Mouse (Mus musculus) gastrocnemius, postnatal 14 days (tissue): ENCODE results near the gene Cast. TPM values are rescaled to one million over a fixed set of nuclear protein-coding genes. Genes with fewer than 3 reads are reported as not detected.
A peak's percentile ranks its signal among the peaks of the same experiment; 100 is the strongest.

Experiments used
- DNase-seq: peaks from one replicate; pipeline ENCODE4 v3.0.0; 2021; ENCODE audit warnings: mixed read lengths
- intact Hi-C: fragments of 180-260 bp; cut with DNase I; formaldehyde crosslinking; loops from one replicate; pipeline ENCODE4 v1.15.1; 2025; ENCODE audit warnings: low total_unique reads
- long read RNA-seq, 2 experiments: library from polyadenylated mRNA; stranded (forward); transcript quantifications; one replicate each; pipeline ENCODE4 v2.0.0; 2021
- total RNA-seq, 2 experiments: library from RNA; stranded (reverse); gene quantifications; 2 replicates each; pipeline ENCODE4 v1.2.3; 2021

Cast gene
- total RNA-seq = 10 to 100 TPM; 77.0 to 83.3 TPM
- long read RNA-seq, experiment 1, full-length matches to known transcripts = 42 of 84 reads
- long read RNA-seq, experiment 1, partial matches to known transcripts = 8 of 84 reads
- long read RNA-seq, experiment 1, other reads (novel, unspliced or antisense) = 34 of 84 reads
- long read RNA-seq, experiment 2, full-length matches to known transcripts = 46 of 89 reads
- long read RNA-seq, experiment 2, partial matches to known transcripts = 7 of 89 reads
- long read RNA-seq, experiment 2, other reads (novel, unspliced or antisense) = 36 of 89 reads

GRCm38 (mm10) chr13:74808152-74808929, at the start of gene Cast:
Cast (minus strand) TSS chr13:74808810.
- DNase-seq = peak; percentile 69
- intact Hi-C loops = no loop called here

GRCm38 (mm10) chr13:74854338-74855047, 45.9 kb upstream of the Cast start:
- intact Hi-C loops = loop anchor here (5.0 kb wide), 1 partner anchor 217 kb away; the partner anchor contains the start of gene Erap1
- DNase-seq = peak; percentile 54

GRCm38 (mm10) chr13:74850823-74851222, 42.2 kb upstream of the Cast start:
- no peak for DNase-seq
- intact Hi-C loops = loop anchor here (5.0 kb wide), 1 partner anchor 214 kb away; the partner anchor contains the start of gene Erap1

- DNase-seq = no peak
- intact Hi-C loops = no loop called here
Observed at GRCm38 (mm10) chr13:74845886-74846285, 37.3 kb upstream of the Cast start.

GRCm38 (mm10) chr13:74834543-74834942, 25.9 kb upstream of the Cast start:
- intact Hi-C loops = no loop called here

GRCm38 (mm10) chr13:74822095-74822494, 13.5 kb upstream of the Cast start:
- intact Hi-C loops = no loop called here
- DNase-seq = no peak

More at GRCm38 (mm10) chr13:74834543-74834942, 25.9 kb upstream of the Cast start:
- DNase-seq = no peak

GRCm38 (mm10) chr13:74815753-74816152, 7.1 kb upstream of the Cast start:
- intact Hi-C loops = no loop called here
- no peak for DNase-seq

GRCm38 (mm10) chr13:74807446-74808151, 1.0 kb downstream of the Cast start:
- intact Hi-C loops = no loop called here
- DNase-seq = peak; percentile 86

GRCm38 (mm10) chr13:74806934-74807333, 1.7 kb downstream of the Cast start:
- DNase-seq = no peak
- intact Hi-C loops = no loop called here

- intact Hi-C loops = no loop called here
- no peak for DNase-seq
Observed at GRCm38 (mm10) chr13:74794435-74794834, 14.2 kb downstream of the Cast start.

- intact Hi-C loops = no loop called here
- no peak for DNase-seq
Observed at GRCm38 (mm10) chr13:74787681-74788080, 20.9 kb downstream of the Cast start.

GRCm38 (mm10) chr13:74772151-74772550, 36.5 kb downstream of the Cast start:
- intact Hi-C loops = no loop called here
- no peak for DNase-seq

GRCm38 (mm10) chr13:74770480-74770879, 38.1 kb downstream of the Cast start:
- DNase-seq = peak; percentile 93
- intact Hi-C loops = no loop called here

- no peak for DNase-seq
- intact Hi-C loops = no loop called here
Observed at GRCm38 (mm10) chr13:74769871-74770270, 38.7 kb downstream of the Cast start.

- intact Hi-C loops = no loop called here
- DNase-seq = no peak
Observed at GRCm38 (mm10) chr13:74767186-74767585, 41.4 kb downstream of the Cast start.

GRCm38 (mm10) chr13:74762741-74763140, 45.9 kb downstream of the Cast start:
- no peak for DNase-seq
- intact Hi-C loops = no loop called here

- no peak for DNase-seq
- intact Hi-C loops = no loop called here
Observed at GRCm38 (mm10) chr13:74759152-74759551, 49.5 kb downstream of the Cast start.

GRCm38 (mm10) chr13:74743219-74743618, 65.4 kb downstream of the Cast start:
- DNase-seq = no peak
- intact Hi-C loops = no loop called here

GRCm38 (mm10) chr13:74736396-74736795, 72.2 kb downstream of the Cast start:
- DNase-seq = no peak
- intact Hi-C loops = no loop called here

GRCm38 (mm10) chr13:74735834-74736233, 72.8 kb downstream of the Cast start:
- DNase-seq = no peak
- intact Hi-C loops = no loop called here
